Mouse (Mus musculus) stomach, postnatal 0 days (tissue): ENCODE results near the gene Tmprss11c.
A peak's percentile ranks its signal among the peaks of the same experiment; 100 is the strongest.

Source experiments
- CTCF ChIP-seq: IDR thresholded peaks from 2 replicates; pipeline ENCODE4 v1.5.1; 2016; ENCODE audit warnings: antibody characterized with exemption, low read depth, mild to moderate bottlenecking, moderate library complexity
- EP300 ChIP-seq: optimal IDR thresholded peaks from 2 replicates; pipeline ENCODE3; 2016; ENCODE audit warnings: antibody characterized with exemption

DNA sequence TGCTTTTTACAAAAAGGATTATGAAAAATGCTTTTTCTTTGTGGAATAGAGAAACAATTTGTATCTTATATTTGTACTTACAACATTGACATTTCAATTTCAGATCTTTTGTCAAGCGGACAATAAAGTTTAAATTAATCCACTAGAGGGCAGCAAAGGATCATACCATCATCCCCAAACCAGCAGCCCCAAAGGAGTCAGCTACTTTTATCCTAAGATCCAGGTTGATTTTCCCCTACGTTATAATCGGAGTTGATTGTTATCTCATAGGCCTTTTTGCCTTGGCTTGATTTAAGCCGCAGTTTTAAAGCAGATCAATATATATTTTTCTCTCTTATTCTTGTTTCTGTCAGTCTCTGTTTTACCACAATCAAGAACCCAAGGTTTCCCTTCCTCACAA lies 97.8 kb downstream of the Tmprss11c start:
- TF ChIP-seq EP300 = no peak
- peak; percentile 80 for TF ChIP-seq CTCF
